Mouse (Mus musculus) spleen, postnatal 10 days (tissue): ENCODE measurements around the gene Pamr1.

Experiments
- DNase-seq, 2 experiments: peaks; one replicate each; pipeline ENCODE4 v3.0.0; 2021 to 2022; ENCODE audit warnings: low spot score in 2 of 2

Gene Pamr1

GRCm38 (mm10) chr2:102598911-102599721 is 49.3 kb downstream of the Pamr1 start:
- DNase-seq = no peak

- DNase-seq = no peak
Observed at GRCm38 (mm10) chr2:102600516-102600915, 50.7 kb downstream of the Pamr1 start.

DNA sequence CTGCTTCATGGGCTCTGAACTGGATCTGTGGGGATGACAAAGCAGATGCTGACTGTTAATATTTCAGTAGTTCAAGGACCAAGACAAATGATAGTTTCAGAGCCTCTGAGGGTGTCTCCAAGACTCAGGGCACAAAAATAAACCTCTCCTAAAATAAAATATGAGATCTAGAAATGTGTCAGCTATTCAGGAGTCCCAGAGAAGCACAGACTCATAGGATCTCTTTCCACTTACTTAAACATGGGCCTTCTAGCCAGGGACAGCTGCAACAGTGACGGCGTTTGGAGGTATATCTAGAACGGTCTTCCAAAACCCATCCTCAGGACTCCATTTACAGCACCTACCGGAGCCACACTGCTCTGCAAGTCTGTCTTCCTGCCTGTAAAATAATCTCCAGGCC is 60.7 kb downstream of the Pamr1 start:
- DNase-seq = no peak

DNA sequence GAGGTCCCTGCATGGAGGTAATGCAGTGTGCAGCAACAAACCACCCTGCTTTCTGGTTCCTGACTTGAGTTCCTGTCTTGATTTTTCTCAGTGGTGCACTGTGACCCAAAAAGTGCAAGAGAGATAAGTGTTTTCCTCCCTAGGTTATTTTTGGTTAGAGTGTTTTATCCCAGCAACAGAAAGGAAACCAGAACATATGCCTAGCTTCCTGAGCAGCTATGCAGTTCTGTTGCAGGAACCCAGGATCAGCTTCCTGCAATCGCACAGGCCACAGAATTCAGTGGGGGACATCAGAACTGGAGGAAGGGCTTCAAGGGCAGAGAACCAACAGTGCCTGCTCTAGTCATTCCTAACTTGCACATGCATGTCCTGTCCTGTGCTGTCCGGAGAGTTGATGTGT is 66.8 kb downstream of the Pamr1 start:
- no peak for DNase-seq

DNA sequence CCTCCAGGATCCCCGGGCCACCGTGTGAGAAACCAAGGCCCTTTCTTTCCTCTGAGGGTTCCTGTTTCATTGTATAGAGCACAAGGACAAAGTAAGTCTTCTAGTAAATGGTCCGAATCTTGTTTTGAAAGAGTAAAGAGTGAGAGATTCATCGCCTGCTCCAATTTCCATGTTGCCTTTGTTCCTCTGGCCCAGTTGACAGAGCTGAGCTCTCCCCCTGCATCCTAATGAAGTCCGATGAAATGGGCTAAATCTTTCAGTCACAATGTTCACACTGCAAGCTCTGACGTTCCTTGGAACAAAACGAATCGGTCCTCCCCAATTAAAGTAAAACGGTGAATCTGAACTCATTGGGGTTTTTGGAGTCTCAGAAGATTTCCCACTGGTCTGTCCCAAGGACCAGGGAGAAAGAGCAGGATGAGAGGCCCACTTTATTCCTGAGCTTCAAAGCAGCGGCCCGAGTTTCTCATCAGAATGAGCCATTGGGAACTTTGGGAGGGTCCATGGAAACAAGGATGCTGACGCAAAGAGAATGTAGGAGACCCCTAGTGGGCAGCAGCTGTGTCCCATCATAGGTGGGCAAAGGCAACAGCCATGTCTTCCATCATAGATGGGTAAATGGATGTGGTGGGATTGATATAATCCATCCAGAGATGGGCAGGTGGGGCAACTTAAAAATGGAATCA is 71.1 kb downstream of the Pamr1 start:
- no peak for DNase-seq

- no peak for DNase-seq
Observed at GRCm38 (mm10) chr2:102622176-102622575, 72.4 kb downstream of the Pamr1 start.

GRCm38 (mm10) chr2:102622943-102623342 is 73.1 kb downstream of the Pamr1 start:
- DNase-seq = no peak

- DNase-seq = no peak
Observed at GRCm38 (mm10) chr2:102624538-102624937, 74.7 kb downstream of the Pamr1 start.

- DNase-seq = no peak
Observed at GRCm38 (mm10) chr2:102632361-102632760, 82.5 kb downstream of the Pamr1 start.

- no peak for DNase-seq
Observed at GRCm38 (mm10) chr2:102634010-102634409, 84.2 kb downstream of the Pamr1 start.

- no peak for DNase-seq
Observed at GRCm38 (mm10) chr2:102635523-102636060, 85.8 kb downstream of the Pamr1 start.

GRCm38 (mm10) chr2:102636116-102636600 is 86.3 kb downstream of the Pamr1 start:
- no peak for DNase-seq

- DNase-seq = no peak
Observed at GRCm38 (mm10) chr2:102638140-102638539, 88.3 kb downstream of the Pamr1 start.

DNA sequence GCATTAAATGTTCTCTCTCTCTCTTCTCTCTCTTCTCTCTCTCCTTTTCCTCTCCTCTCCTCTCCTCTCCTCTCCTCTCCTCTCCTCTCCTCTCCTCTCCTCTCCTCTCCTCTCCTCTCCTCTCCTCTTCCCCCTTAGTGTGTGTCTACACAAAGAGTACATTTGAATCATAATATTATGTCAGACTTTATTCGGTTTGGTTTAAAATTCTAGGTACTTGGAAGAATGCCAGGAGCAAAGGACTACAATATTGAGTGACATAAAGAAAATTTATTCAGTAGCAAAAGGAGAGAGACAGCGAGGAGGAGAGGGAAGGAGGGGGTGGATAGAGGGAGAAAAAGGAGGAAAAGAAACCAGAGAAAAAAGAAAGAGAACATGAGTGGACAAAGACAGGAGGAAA is 88.9 kb downstream of the Pamr1 start:
- no peak for DNase-seq

GRCm38 (mm10) chr2:102648845-102649500 is 99.2 kb downstream of the Pamr1 start:
- DNase-seq = no peak

- no peak for DNase-seq
Observed at GRCm38 (mm10) chr2:102650322-102650721, 100.5 kb downstream of the Pamr1 start.

GRCm38 (mm10) chr2:102655966-102656725 is 106.3 kb downstream of the Pamr1 start:
- no peak for DNase-seq

DNA sequence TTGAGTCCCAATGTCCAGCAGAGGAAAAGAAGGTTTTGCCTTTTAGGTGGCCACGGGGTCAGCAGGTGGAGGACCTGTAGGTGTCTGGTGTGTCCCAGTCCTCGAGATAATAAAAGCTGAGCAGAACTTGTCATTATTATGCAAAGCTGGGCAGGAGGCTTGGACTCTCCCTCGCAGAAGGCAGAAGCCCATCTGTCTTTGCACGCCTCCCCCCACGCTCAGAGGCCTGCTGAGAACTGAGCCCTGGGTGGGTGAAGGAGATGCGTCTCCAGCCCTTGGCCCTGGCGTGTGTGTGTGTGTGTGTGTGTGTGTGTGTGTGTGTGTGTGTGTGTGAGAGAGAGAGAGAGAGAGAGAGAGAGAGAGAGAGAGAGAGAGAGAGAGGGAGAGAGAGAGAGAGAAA is 107.9 kb downstream of the Pamr1 start:
- DNase-seq = no peak

- no peak for DNase-seq
Observed at GRCm38 (mm10) chr2:102658163-102658660, 108.4 kb downstream of the Pamr1 start, which contains the start of gene Slc1a2. Gene Slc1a2 (plus strand): TSS chr2:102658659.

- DNase-seq = no peak
Observed at GRCm38 (mm10) chr2:102658661-102659520, 109.1 kb downstream of the Pamr1 start.
